Mouse (Mus musculus) retina, embryonic 14.5 days (tissue): ENCODE measurements around the gene Habp4.

Source experiments
- DNase-seq: peaks from one replicate; pipeline ENCODE4 v3.0.0-alpha.2; 2015; ENCODE audit warnings: low spot score

The Habp4 gene

GRCm38 (mm10) chr13:64161548-64161915, at the start of gene Habp4:
TSS of gene Habp4 (plus strand) at chr13:64161824.
- DNase-seq, result peak; percentile 100

GRCm38 (mm10) chr13:64117442-64117841, 44.2 kb upstream of the Habp4 start:
- DNase-seq, result no peak

GRCm38 (mm10) chr13:64120760-64121159, 40.9 kb upstream of the Habp4 start:
- no peak for DNase-seq

- DNase-seq, result no peak
Measured at GRCm38 (mm10) chr13:64123491-64124188, 38.0 kb upstream of the Habp4 start.

GRCm38 (mm10) chr13:64124886-64125285, 36.7 kb upstream of the Habp4 start:
- no peak for DNase-seq

- no peak for DNase-seq
Measured at GRCm38 (mm10) chr13:64126316-64126715, 35.3 kb upstream of the Habp4 start.

GRCm38 (mm10) chr13:64128858-64129615, 32.6 kb upstream of the Habp4 start, which contains the start of gene Slc35d2:
TSS of gene Slc35d2 (minus strand) at chr13:64129368.
- peak; percentile 24 for DNase-seq

- peak; percentile 15 for DNase-seq
Measured at GRCm38 (mm10) chr13:64129616-64130375, 31.8 kb upstream of the Habp4 start.

- peak; percentile 12 for DNase-seq
Measured at GRCm38 (mm10) chr13:64150121-64150520, 11.5 kb upstream of the Habp4 start.

GRCm38 (mm10) chr13:64152241-64152669, 9.4 kb upstream of the Habp4 start:
- DNase-seq, result peak; percentile 82

GRCm38 (mm10) chr13:64152671-64153082, 8.9 kb upstream of the Habp4 start:
- no peak for DNase-seq

GRCm38 (mm10) chr13:64153083-64153682, 8.4 kb upstream of the Habp4 start, which contains the start of gene Zfp367:
TSS of gene Zfp367 (minus strand) at chr13:64153202.
- DNase-seq, result peak; percentile 98

GRCm38 (mm10) chr13:64153751-64154267, 7.8 kb upstream of the Habp4 start:
- peak; percentile 55 for DNase-seq

- DNase-seq, result no peak
Measured at GRCm38 (mm10) chr13:64154651-64155050, 7.0 kb upstream of the Habp4 start.

- peak; percentile 42 for DNase-seq
Measured at GRCm38 (mm10) chr13:64155171-64155571, 6.5 kb upstream of the Habp4 start.

GRCm38 (mm10) chr13:64156966-64157365, 4.7 kb upstream of the Habp4 start:
- DNase-seq, result no peak

- no peak for DNase-seq
Measured at GRCm38 (mm10) chr13:64161916-64162611, 440 bp downstream of the Habp4 start.

GRCm38 (mm10) chr13:64162626-64163025, 1.0 kb downstream of the Habp4 start:
- peak; percentile 55 for DNase-seq

- DNase-seq, result peak; percentile 12
Measured at GRCm38 (mm10) chr13:64163147-64163715, 1.6 kb downstream of the Habp4 start.

GRCm38 (mm10) chr13:64169746-64170145, 8.1 kb downstream of the Habp4 start:
- no peak for DNase-seq

GRCm38 (mm10) chr13:64178000-64178399, 16.4 kb downstream of the Habp4 start:
- DNase-seq, result no peak
